Mouse (Mus musculus) urinary bladder, postnatal 10 days (tissue): ENCODE results near the gene Ibsp.

Experiments
- DNase-seq: peaks from one replicate; pipeline ENCODE4 v3.0.0; 2022; ENCODE audit warnings: low spot score

The Ibsp gene

GRCm38 (mm10) chr5:104298994-104299393 is at the start of gene Ibsp:
Ibsp (plus strand) TSS chr5:104299171.
- DNase-seq, result no peak

GRCm38 (mm10) chr5:104251811-104252210 is 47.2 kb upstream of the Ibsp start:
- no peak for DNase-seq

GRCm38 (mm10) chr5:104256585-104256984 is 42.4 kb upstream of the Ibsp start:
- no peak for DNase-seq

GRCm38 (mm10) chr5:104261908-104262461 is 37.0 kb upstream of the Ibsp start:
- no peak for DNase-seq

GRCm38 (mm10) chr5:104263014-104263776 is 35.8 kb upstream of the Ibsp start:
- DNase-seq, result no peak

- no peak for DNase-seq
These were observed 4.8 kb upstream of the Ibsp start for GRCm38 (mm10) chr5:104294201-104294600.

- no peak for DNase-seq
These were observed 15.1 kb downstream of the Ibsp start for GRCm38 (mm10) chr5:104314073-104314472.

- no peak for DNase-seq
These were observed 26.1 kb downstream of the Ibsp start, which contains the start of gene Mepe for GRCm38 (mm10) chr5:104325029-104325428. Mepe (plus strand) TSS chr5:104325329.

GRCm38 (mm10) chr5:104326884-104327283 is 27.9 kb downstream of the Ibsp start:
- no peak for DNase-seq

- no peak for DNase-seq
These were observed 28.4 kb downstream of the Ibsp start for GRCm38 (mm10) chr5:104327389-104327788.

GRCm38 (mm10) chr5:104327876-104328275 is 28.9 kb downstream of the Ibsp start:
- no peak for DNase-seq

GRCm38 (mm10) chr5:104328317-104328850 is 29.4 kb downstream of the Ibsp start:
- DNase-seq, result no peak

GRCm38 (mm10) chr5:104329381-104329780 is 30.4 kb downstream of the Ibsp start:
- DNase-seq, result no peak

- DNase-seq, result no peak
These were observed 31.1 kb downstream of the Ibsp start for GRCm38 (mm10) chr5:104330088-104330487.

GRCm38 (mm10) chr5:104332296-104332695 is 33.3 kb downstream of the Ibsp start:
- no peak for DNase-seq

- DNase-seq, result no peak
These were observed 34.3 kb downstream of the Ibsp start for GRCm38 (mm10) chr5:104333231-104333640.

GRCm38 (mm10) chr5:104333643-104334042 is 34.7 kb downstream of the Ibsp start:
- no peak for DNase-seq

- DNase-seq, result no peak
These were observed 35.5 kb downstream of the Ibsp start for GRCm38 (mm10) chr5:104334516-104334915.

GRCm38 (mm10) chr5:104335962-104336361 is 37.0 kb downstream of the Ibsp start:
- no peak for DNase-seq

- DNase-seq, result no peak
These were observed 38.5 kb downstream of the Ibsp start for GRCm38 (mm10) chr5:104337491-104337890.

GRCm38 (mm10) chr5:104339009-104339408 is 40.0 kb downstream of the Ibsp start:
- no peak for DNase-seq

GRCm38 (mm10) chr5:104339706-104340512 is 40.9 kb downstream of the Ibsp start:
- no peak for DNase-seq

GRCm38 (mm10) chr5:104340513-104340829 is 41.5 kb downstream of the Ibsp start:
- no peak for DNase-seq
